Mouse (Mus musculus) limb, embryonic 14.5 days (tissue): ENCODE measurements around the gene Klhl25. TPM values are rescaled to one million over a fixed set of nuclear protein-coding genes. Genes with fewer than 3 reads are reported as not detected.
A peak's percentile ranks its signal among the peaks of the same experiment; 100 is the strongest.
"Not testable (repeated sequence)": the region's sequence is repeated elsewhere in the genome, so short reads cannot be mapped to it uniquely, and the experiment has no call there.

Experiments
- ATAC-seq: fragments of 200-750 bp; cut with Nextera tagmentation; 2 replicates; pipeline ENCODE4 v1.8.0; 2017; ENCODE audit warnings: low read depth, moderate number of reproducible peaks, moderate TSS enrichment; ENCODE audit not compliant: low FRiP score
- DNase-seq: peaks from one replicate; pipeline ENCODE4 v3.0.0-alpha.2; 2015; ENCODE audit warnings: low spot score
- H3K27ac ChIP-seq: fragments of 300-500 bp; sonication (generic); replicated peaks from 2 replicates; pipeline ENCODE4 v1.5.1; 2014; ENCODE audit warnings: low read depth, mild to moderate bottlenecking, low read length, moderate library complexity, mixed read lengths
- H3K27me3 ChIP-seq: fragments of 300-500 bp; sonication (generic); 2 replicates; pipeline ENCODE4 v1.6.1; 2014; ENCODE audit warnings: low read length, mixed read lengths; ENCODE audit not compliant: control insufficient read depth, insufficient read depth
- H3K36me3 ChIP-seq: fragments of 300-500 bp; sonication (generic); 2 replicates; pipeline ENCODE4 v1.6.1; 2014; ENCODE audit warnings: mild to moderate bottlenecking, low read length, moderate library complexity, mixed read lengths; ENCODE audit not compliant: control insufficient read depth, insufficient read depth
- H3K4me1 ChIP-seq: fragments of 300-500 bp; sonication (generic); 2 replicates; pipeline ENCODE4 v1.6.1; 2014; ENCODE audit warnings: antibody characterized with exemption, low read length, mixed read lengths; ENCODE audit not compliant: control insufficient read depth, insufficient read depth
- H3K4me2 ChIP-seq: fragments of 300-500 bp; sonication (generic); replicated peaks from 2 replicates; pipeline ENCODE4 v1.6.1; 2014; ENCODE audit warnings: low read depth, mild to moderate bottlenecking, low read length, moderate library complexity; ENCODE audit not compliant: severe bottlenecking
- H3K4me3 ChIP-seq: fragments of 300-500 bp; sonication (generic); replicated peaks from 2 replicates; pipeline ENCODE4 v1.5.1; 2014; ENCODE audit warnings: low read length
- H3K9ac ChIP-seq: fragments of 300-500 bp; sonication (generic); 2 replicates; pipeline ENCODE4 v1.6.1; 2014; ENCODE audit warnings: mild to moderate bottlenecking, low read depth, low read length, moderate library complexity; ENCODE audit not compliant: severe bottlenecking
- H3K9me3 ChIP-seq: fragments of 300-500 bp; sonication (generic); 2 replicates; pipeline ENCODE4 v1.6.1; 2016; ENCODE audit warnings: low read length; ENCODE audit not compliant: control insufficient read depth
- POLR2A ChIP-seq: fragments of 200-500 bp; IDR thresholded peaks from 2 replicates; pipeline ENCODE4 v1.8.0; 2012; ENCODE audit warnings: inconsistent platforms, mild to moderate bottlenecking, moderate library complexity, borderline replicate concordance; ENCODE audit not compliant: insufficient read depth, insufficient read length; ENCODE audit errors: extremely low read depth
- WGBS: fragments of 180-500 bp; shearing (Covaris S2); extraction: QIAGEN DNeasy Blood & Tissue Kit; methylation state at CpG from one replicate; pipeline ENCODE4 v1.1.7; 2014; 5-methylcytosine and 5-hydroxymethylcytosine counted together
- polyA plus RNA-seq, 2 experiments: library from polyadenylated mRNA; depleted of rRNA in 1 of 2; stranded (reverse) in 1 of 2; unstranded in 1 of 2; fragments of >200 nt; fragmentation: Nextera tagmentation in 1 of 2; extraction: Ambion mirVana in 1 of 2; gene quantifications; 2 replicates each; pipeline versions ENCODE4 v1.2.1 to v1.2.3; 2012 to 2014

Klhl25 gene
- polyA plus RNA-seq, 2 experiments, result 17.2 to 19.4 TPM

DNA sequence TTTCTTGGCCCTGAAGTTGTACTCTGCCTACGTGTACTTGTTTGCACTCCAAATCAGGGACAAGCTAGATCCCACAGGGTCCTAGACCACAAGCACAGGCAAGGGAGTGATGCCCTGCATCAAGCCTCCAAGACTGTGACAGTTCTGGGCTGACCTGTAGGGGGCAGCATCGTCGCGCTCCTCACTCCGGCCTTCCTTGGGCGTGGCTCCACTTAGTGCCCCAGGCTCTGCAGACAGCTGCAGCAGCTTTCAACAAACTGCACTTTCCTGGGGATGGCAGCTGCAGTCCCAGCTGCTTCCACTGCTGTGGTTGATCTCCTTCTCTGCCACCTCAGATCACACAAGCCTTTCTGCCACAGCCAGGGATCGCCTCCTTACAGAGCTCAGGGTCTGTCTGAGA, 65.8 kb downstream of the Klhl25 start:
- Histone ChIP-seq H3K9me3 (no peaks in the 10 kb centered on the region), H3K4me1 (no peaks in the 10 kb centered on the region), H3K4me2 (no peak overlapping the region), H3K4me3 (no peak overlapping the region), H3K9ac (no peak overlapping the region), H3K36me3 (no peaks in the 10 kb centered on the region), H3K27ac (no peak overlapping the region), H3K27me3 (no peaks in the 10 kb centered on the region)
- ATAC-seq (peak; percentile 83), DNase-seq (peak; percentile 83)
- 5% methylated on average over 7 of the region's 7 CpGs for WGBS
- no peak for TF ChIP-seq POLR2A

DNA sequence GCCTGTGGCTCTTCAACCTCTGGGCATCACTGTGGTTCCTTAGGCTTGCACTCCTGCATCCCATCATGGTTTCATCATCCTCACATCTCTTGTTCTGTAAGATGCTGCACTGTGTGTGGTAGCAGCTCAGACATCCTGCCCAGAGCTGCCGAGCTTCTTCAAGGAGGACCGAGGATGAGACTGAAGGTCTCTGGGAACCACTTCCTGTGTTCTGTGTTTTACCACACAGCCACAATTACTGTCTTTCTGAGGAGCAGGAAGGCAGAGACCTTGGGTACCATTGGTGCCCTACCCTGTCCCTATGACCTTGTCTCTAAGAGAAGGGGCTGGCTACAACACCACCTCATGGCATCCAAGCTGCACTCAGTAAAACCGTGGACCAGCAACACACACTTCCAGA, 67.4 kb downstream of the Klhl25 start:
- not testable (repeated sequence) for H3K27me3 ChIP-seq, H3K36me3 ChIP-seq, DNase-seq, H3K9ac ChIP-seq, H3K4me2 ChIP-seq, H3K27ac ChIP-seq, H3K4me1 ChIP-seq, ATAC-seq, H3K9me3 ChIP-seq, H3K4me3 ChIP-seq
- WGBS, result 89% methylated on average over 3 of the region's 3 CpGs

- Histone ChIP-seq H3K4me3 (no peak overlapping the region), H3K9ac (no peak overlapping the region), H3K4me1 (no peaks in the 10 kb centered on the region), H3K4me2 (no peak overlapping the region), H3K36me3 (no peaks in the 10 kb centered on the region), H3K27me3 (no peaks in the 10 kb centered on the region), H3K27ac (no peak overlapping the region), H3K9me3 (no peaks in the 10 kb centered on the region)
- DNase-seq, result no peak
- no peak for ATAC-seq
- TF ChIP-seq POLR2A, result no peak
- 85% methylated on average over 4 of the region's 4 CpGs for WGBS
Measured at GRCm38 (mm10) chr7:75917662-75918061, 69.6 kb downstream of the Klhl25 start.

DNA sequence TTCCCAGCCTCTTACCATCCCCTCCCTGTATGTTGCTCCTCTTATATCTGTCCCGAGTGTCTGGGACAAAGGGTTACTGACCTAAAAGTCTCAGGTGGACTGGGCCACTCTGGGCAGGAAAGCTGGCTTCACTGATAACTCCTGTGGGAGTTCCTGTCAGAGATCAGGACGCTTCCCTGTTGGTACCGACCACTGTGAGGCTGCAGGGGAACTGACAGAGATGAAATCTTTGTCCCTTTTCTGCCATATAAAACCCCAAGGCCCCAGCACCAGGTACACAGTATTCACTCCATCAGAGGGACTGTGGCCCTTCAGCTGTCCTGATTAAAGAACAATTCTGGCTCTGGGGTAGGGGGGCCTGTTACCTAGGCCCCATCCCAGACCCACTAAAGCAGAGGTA, 71.6 kb downstream of the Klhl25 start:
- H3K9ac ChIP-seq, H3K27ac ChIP-seq, ATAC-seq, H3K36me3 ChIP-seq, H3K4me1 ChIP-seq, DNase-seq, H3K4me3 ChIP-seq, H3K27me3 ChIP-seq, H3K9me3 ChIP-seq, H3K4me2 ChIP-seq: not testable (repeated sequence)
- 73% methylated on average over 3 of the region's 3 CpGs for WGBS
